Mouse (Mus musculus): Measurements from ENCODE around the gene Lamtor1. TPM values are rescaled to one million over a fixed set of nuclear protein-coding genes. Genes with fewer than 3 reads are reported as not detected.

Lamtor1 gene
- polyA plus RNA-seq, 1 experiment = 85.9 TPM

DNA sequence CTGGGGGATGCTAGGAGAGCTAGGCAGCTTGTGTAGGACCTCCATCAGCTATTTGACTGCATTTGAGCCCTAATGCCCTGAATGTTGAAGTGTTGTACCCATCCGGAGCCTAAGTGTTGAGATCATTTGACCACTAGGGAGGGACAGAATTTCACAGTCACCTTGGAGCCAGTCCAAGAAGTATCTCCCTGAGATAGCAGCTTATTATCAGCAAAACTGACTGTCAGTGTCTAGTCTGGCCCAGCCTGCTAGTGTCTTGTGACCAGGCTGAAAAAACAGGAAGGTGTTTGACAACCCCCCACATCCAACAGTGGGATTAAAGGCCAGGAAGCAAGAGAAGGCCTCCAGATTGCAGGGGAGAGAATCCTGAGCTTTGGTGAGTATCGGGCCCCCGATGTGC is 34.4 kb upstream of the Lamtor1 start:
- H3K9ac ChIP-seq (ENCODE audit: low read depth, poor library complexity, severe bottlenecking) = no peak overlapping the region
- H3K36me3 ChIP-seq (ENCODE audit: control insufficient read depth, insufficient read depth, low read length, poor library complexity, severe bottlenecking) = no peaks in the 10 kb centered on the region
- H3K27ac ChIP-seq (ENCODE audit: insufficient read depth, low read length) = no peak overlapping the region
- no peaks in the 10 kb centered on the region for H3K4me1 ChIP-seq (ENCODE audit: control insufficient read depth, insufficient read depth, low read length)
- no peaks in the 10 kb centered on the region for H3K9me3 ChIP-seq (replicated peaks; ENCODE audit: control insufficient read depth, insufficient read depth, low read length, poor library complexity, severe bottlenecking)
- no peak overlapping the region for H3K4me3 ChIP-seq (ENCODE audit: low read depth, low read length)
- no peaks in the 10 kb centered on the region for H3K27me3 ChIP-seq (ENCODE audit: control insufficient read depth, insufficient read depth, low read length, poor library complexity, severe bottlenecking)
- TF ChIP-seq POLR2A (IDR thresholded peaks at IDR 0.05; ENCODE audit: insufficient read depth, low read length) (no peak), CTCF (IDR thresholded peaks at IDR 0.05; ENCODE audit: low read depth, low read length) (no peak), EP300 (IDR thresholded peaks at IDR 0.05; ENCODE audit: insufficient read depth, low read depth, low read length) (no peak)

DNA sequence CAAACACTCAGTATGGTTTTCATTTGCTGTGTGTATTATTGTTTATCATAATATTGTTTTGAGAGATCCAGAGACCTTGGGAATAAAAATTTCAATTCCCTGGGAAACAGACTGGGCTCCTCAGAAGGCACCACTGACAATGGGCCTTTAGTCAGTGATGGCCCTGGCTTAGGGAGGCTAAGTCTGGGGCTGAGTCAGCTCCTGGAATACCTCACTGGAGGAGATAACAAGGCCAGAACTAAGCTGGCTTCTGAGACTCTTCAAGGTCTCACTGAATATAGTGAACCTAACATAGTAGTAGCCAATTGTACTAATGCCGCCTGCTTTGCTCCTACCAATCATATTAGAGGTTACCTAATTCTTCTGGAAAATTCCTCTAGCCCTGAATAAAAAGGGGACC is 29.7 kb upstream of the Lamtor1 start:
- Histone ChIP-seq H3K4me1 (ENCODE audit: control insufficient read depth, insufficient read depth, low read length) (no peaks in the 10 kb centered on the region), H3K27ac (ENCODE audit: insufficient read depth, low read length) (no peak overlapping the region), H3K27me3 (ENCODE audit: control insufficient read depth, insufficient read depth, low read length, poor library complexity, severe bottlenecking) (no peaks in the 10 kb centered on the region), H3K9me3 (replicated peaks; ENCODE audit: control insufficient read depth, insufficient read depth, low read length, poor library complexity, severe bottlenecking) (no peaks in the 10 kb centered on the region), H3K36me3 (ENCODE audit: control insufficient read depth, insufficient read depth, low read length, poor library complexity, severe bottlenecking) (no peaks in the 10 kb centered on the region), H3K9ac (ENCODE audit: low read depth, poor library complexity, severe bottlenecking) (no peak overlapping the region), H3K4me3 (ENCODE audit: low read depth, low read length) (no peak overlapping the region)
- TF ChIP-seq CTCF (IDR thresholded peaks at IDR 0.05; ENCODE audit: low read depth, low read length) = no peak
- no peak for TF ChIP-seq POLR2A (IDR thresholded peaks at IDR 0.05; ENCODE audit: insufficient read depth, low read length)
- no peak for TF ChIP-seq EP300 (IDR thresholded peaks at IDR 0.05; ENCODE audit: insufficient read depth, low read depth, low read length)

DNA sequence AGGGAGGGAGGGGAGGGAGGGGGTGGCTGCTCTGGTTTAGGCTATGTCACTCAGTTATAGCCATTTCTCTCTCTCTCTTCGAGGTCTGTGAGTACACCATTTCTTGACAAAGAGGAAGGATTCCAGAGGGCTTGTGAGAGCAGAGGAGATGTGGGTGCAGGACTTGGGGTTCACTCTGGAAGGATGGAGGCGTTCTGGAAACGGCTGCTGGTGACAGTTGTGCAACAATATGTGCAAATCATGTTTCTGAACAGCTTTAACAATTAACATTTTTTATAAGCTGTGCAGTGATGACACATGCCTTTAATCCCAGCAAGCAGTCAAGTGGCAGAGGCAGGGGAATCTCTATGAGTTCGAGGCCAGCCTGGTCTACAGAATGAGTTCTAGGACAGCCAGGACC is 24.8 kb upstream of the Lamtor1 start:
- Histone ChIP-seq H3K9ac (ENCODE audit: low read depth, poor library complexity, severe bottlenecking) (no peak overlapping the region), H3K36me3 (ENCODE audit: control insufficient read depth, insufficient read depth, low read length, poor library complexity, severe bottlenecking) (no peaks in the 10 kb centered on the region), H3K27me3 (ENCODE audit: control insufficient read depth, insufficient read depth, low read length, poor library complexity, severe bottlenecking) (no peaks in the 10 kb centered on the region), H3K27ac (ENCODE audit: insufficient read depth, low read length) (no peak overlapping the region), H3K4me3 (ENCODE audit: low read depth, low read length) (no peak overlapping the region), H3K4me1 (ENCODE audit: control insufficient read depth, insufficient read depth, low read length) (no peaks in the 10 kb centered on the region), H3K9me3 (replicated peaks; ENCODE audit: control insufficient read depth, insufficient read depth, low read length, poor library complexity, severe bottlenecking) (no peaks in the 10 kb centered on the region)
- TF ChIP-seq POLR2A (IDR thresholded peaks at IDR 0.05; ENCODE audit: insufficient read depth, low read length) (no peak), CTCF (IDR thresholded peaks at IDR 0.05; ENCODE audit: low read depth, low read length) (no peak), EP300 (IDR thresholded peaks at IDR 0.05; ENCODE audit: insufficient read depth, low read depth, low read length) (no peak)

DNA sequence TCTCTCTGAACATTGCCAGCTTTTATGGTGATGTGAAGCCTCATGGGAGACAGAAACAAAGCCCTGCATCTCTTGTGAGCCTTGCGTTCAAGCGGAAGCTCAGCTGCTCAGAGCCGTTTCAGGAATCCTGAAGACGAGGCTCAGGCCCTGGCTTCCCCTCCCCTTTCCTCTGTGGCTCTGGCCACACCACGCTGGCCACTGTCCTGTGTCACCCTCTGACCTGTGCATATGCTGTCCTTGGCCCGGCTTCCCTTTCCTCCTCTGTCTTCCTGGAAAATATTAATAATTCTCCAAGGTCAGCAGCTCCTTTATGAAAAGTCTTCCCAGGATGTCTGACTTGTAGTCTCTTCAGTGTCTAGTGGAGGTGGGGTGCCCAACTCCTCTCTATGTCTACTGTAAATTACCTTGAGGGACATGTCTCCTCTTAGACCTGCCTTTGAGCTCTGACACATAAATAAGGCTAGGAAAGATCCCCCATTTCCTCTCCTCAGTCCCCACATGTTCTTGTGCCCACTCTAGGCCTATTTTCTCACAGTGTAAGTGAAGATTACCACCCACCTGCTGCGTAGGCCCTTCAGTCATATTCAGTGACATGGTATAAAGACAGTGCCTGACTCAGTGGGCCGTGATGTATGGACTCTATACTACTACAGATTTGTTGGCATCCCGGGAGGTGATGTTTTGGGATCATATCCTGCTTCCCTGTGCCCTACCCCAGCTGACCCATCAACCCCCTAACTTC is 23.1 kb upstream of the Lamtor1 start:
- no peak overlapping the region for H3K27ac ChIP-seq (ENCODE audit: insufficient read depth, low read length)
- H3K36me3 ChIP-seq (ENCODE audit: control insufficient read depth, insufficient read depth, low read length, poor library complexity, severe bottlenecking) = no peaks in the 10 kb centered on the region
- TF ChIP-seq CTCF (IDR thresholded peaks at IDR 0.05; ENCODE audit: low read depth, low read length) = no peak
- no peak for TF ChIP-seq POLR2A (IDR thresholded peaks at IDR 0.05; ENCODE audit: insufficient read depth, low read length)
- TF ChIP-seq EP300 (IDR thresholded peaks at IDR 0.05; ENCODE audit: insufficient read depth, low read depth, low read length) = no peak
- H3K9ac ChIP-seq (ENCODE audit: low read depth, poor library complexity, severe bottlenecking) = no peak overlapping the region
- H3K27me3 ChIP-seq (ENCODE audit: control insufficient read depth, insufficient read depth, low read length, poor library complexity, severe bottlenecking) = no peaks in the 10 kb centered on the region
- H3K9me3 ChIP-seq (replicated peaks; ENCODE audit: control insufficient read depth, insufficient read depth, low read length, poor library complexity, severe bottlenecking) = no peaks in the 10 kb centered on the region
- no peaks in the 10 kb centered on the region for H3K4me1 ChIP-seq (ENCODE audit: control insufficient read depth, insufficient read depth, low read length)
- H3K4me3 ChIP-seq (ENCODE audit: low read depth, low read length) = no peak overlapping the region

DNA sequence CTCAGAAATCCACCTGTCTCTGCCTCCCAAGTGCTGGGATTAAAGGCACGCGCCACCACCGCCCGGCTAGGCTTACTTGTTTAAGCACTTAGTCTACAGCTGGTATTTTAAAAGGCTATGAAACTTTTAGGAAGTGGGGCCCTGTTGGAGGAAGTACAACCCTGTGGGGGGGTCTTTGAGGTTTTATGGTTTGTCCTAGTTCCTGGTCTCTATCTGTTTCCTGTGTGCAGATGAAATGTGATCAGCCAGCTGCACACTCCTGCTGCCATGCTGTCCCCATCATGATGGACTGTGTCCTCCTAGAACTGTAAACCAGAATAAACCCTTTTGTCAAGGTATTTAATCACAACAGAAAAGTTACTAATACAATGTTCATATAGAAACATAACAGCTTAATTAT is 21.5 kb upstream of the Lamtor1 start:
- no peak overlapping the region for H3K27ac ChIP-seq (ENCODE audit: insufficient read depth, low read length)
- no peak overlapping the region for H3K9ac ChIP-seq (ENCODE audit: low read depth, poor library complexity, severe bottlenecking)
- H3K9me3 ChIP-seq (replicated peaks; ENCODE audit: control insufficient read depth, insufficient read depth, low read length, poor library complexity, severe bottlenecking) = no peaks in the 10 kb centered on the region
- H3K4me3 ChIP-seq (ENCODE audit: low read depth, low read length) = no peak overlapping the region
- no peaks in the 10 kb centered on the region for H3K27me3 ChIP-seq (ENCODE audit: control insufficient read depth, insufficient read depth, low read length, poor library complexity, severe bottlenecking)
- H3K4me1 ChIP-seq (ENCODE audit: control insufficient read depth, insufficient read depth, low read length) = no peaks in the 10 kb centered on the region
- H3K36me3 ChIP-seq (ENCODE audit: control insufficient read depth, insufficient read depth, low read length, poor library complexity, severe bottlenecking) = no peaks in the 10 kb centered on the region
- TF ChIP-seq POLR2A (IDR thresholded peaks at IDR 0.05; ENCODE audit: insufficient read depth, low read length) = no peak
- no peak for TF ChIP-seq CTCF (IDR thresholded peaks at IDR 0.05; ENCODE audit: low read depth, low read length)
- TF ChIP-seq EP300 (IDR thresholded peaks at IDR 0.05; ENCODE audit: insufficient read depth, low read depth, low read length) = no peak

DNA sequence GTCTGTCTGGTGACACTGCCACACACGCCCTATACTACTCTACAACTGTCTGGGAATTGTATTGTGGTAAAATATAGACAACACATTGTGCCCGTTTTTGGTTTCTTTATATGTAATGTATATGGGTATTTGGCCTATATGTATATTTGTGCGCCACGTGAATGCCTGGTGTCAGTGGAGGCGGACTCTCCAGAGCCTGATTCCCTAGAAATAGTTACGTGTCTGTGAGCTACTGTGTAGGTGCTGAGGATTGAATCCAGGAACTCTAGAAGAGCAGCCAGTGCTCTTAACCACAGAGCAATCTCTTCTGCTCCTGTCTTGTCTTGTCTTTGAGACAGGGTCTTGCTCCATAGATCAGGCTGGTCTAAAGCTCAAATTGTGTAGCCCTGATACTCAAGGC is 19.4 kb upstream of the Lamtor1 start:
- no peak overlapping the region for H3K4me3 ChIP-seq (ENCODE audit: low read depth, low read length)
- no peaks in the 10 kb centered on the region for H3K36me3 ChIP-seq (ENCODE audit: control insufficient read depth, insufficient read depth, low read length, poor library complexity, severe bottlenecking)
- no peaks in the 10 kb centered on the region for H3K9me3 ChIP-seq (replicated peaks; ENCODE audit: control insufficient read depth, insufficient read depth, low read length, poor library complexity, severe bottlenecking)
- no peaks in the 10 kb centered on the region for H3K27me3 ChIP-seq (ENCODE audit: control insufficient read depth, insufficient read depth, low read length, poor library complexity, severe bottlenecking)
- H3K4me1 ChIP-seq (ENCODE audit: control insufficient read depth, insufficient read depth, low read length) = no peaks in the 10 kb centered on the region
- no peak overlapping the region for H3K27ac ChIP-seq (ENCODE audit: insufficient read depth, low read length)
- no peak for TF ChIP-seq POLR2A (IDR thresholded peaks at IDR 0.05; ENCODE audit: insufficient read depth, low read length)
- no peak for TF ChIP-seq CTCF (IDR thresholded peaks at IDR 0.05; ENCODE audit: low read depth, low read length)
- no peak for TF ChIP-seq EP300 (IDR thresholded peaks at IDR 0.05; ENCODE audit: insufficient read depth, low read depth, low read length)
- no peak overlapping the region for H3K9ac ChIP-seq (ENCODE audit: low read depth, poor library complexity, severe bottlenecking)
